Comparison of ENCODE assay signal across 25 mouse cellular contexts in the genomic region with DNA sequence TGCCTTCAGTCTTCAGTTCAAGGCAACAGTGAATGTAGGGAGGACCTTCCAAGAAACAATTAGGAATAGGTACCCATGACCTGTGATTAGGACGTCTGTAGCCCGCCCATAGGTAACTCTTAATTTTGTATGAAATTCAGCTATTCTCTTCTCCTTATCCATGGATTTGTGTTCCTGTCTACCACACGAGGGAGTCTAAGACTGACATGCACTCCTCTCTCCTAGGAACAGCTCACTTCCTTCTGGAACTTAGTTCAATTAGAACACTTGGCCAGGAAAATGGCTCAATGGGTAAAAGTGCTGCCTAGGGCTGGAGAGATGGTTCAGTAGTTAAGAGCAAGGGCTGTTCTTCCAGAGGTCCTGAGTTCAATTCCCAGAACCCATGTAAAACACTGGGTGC. TPM values are rescaled to one million over a fixed set of nuclear protein-coding genes. Genes with fewer than 3 reads are reported as not detected.
A peak's percentile ranks its signal among the peaks of the same experiment; 100 is the strongest.
DNase-seq lines count a peak whose midpoint lies in the region; ATAC-seq and TF ChIP-seq lines count a peak whose summit lies in the region.
"Had no signal": no experiment of that assay in that cellular context is flagged by ENCODE, and none has a peak within 500 bp of the region (broad histone marks: within the 10 kb centered on the region; RNA-seq: fewer than 3 reads in every experiment).

No protein-coding gene starts in this region.

- H3K27ac ChIP-seq in gastrocnemius, adult 2 months = no peak overlapping the region
- peak overlapping the region; percentile 7 to 40; a peak in 2 of 4 replicates for H3K27ac ChIP-seq in heart, embryonic 14.5 days (replicated peaks in 1 of 2; ENCODE audit: control insufficient read depth in 1 of 2, insufficient read depth in 1 of 2, low read depth in 2 of 2, low read length in 2 of 2)
- no peak overlapping the region for H3K27ac ChIP-seq in kidney, postnatal 0 days
- H3K27ac ChIP-seq: embryonic facial prominence, embryonic 15.5 days; hindbrain, embryonic 12.5 days; limb, embryonic 13.5 days; liver, embryonic 13.5 days; lung, embryonic 15.5 days; stomach, embryonic 15.5 days had no signal

- H3K4me2 ChIP-seq in heart, embryonic 14.5 days (ENCODE audit: low read length) = no peak overlapping the region
- no peak overlapping the region for H3K4me2 ChIP-seq in kidney, postnatal 0 days (ENCODE audit: low read length)
- H3K4me2 ChIP-seq: embryonic facial prominence, embryonic 15.5 days; hindbrain, embryonic 12.5 days; limb, embryonic 13.5 days; liver, embryonic 13.5 days; lung, embryonic 15.5 days; midbrain, embryonic 11.5 days; stomach, embryonic 15.5 days had no signal

- H3K4me3 ChIP-seq in gastrocnemius, adult 2 months = no peak overlapping the region
- H3K4me3 ChIP-seq in heart, embryonic 14.5 days (ENCODE audit: control insufficient read depth in 1 of 2, insufficient read depth in 1 of 2, low read depth in 1 of 2, low read length in 2 of 2) = no peak overlapping the region
- no peak overlapping the region for H3K4me3 ChIP-seq in kidney, postnatal 0 days (replicated peaks; ENCODE audit: low read depth, low read length)
- H3K4me3 ChIP-seq: embryonic facial prominence, embryonic 15.5 days; hindbrain, embryonic 12.5 days; limb, embryonic 13.5 days; liver, embryonic 13.5 days; lung, embryonic 15.5 days; stomach, embryonic 15.5 days had no signal

- H3K9ac ChIP-seq in heart, embryonic 14.5 days (ENCODE audit: low read length) = no peak overlapping the region
- H3K9ac ChIP-seq in kidney, postnatal 0 days (ENCODE audit: low read depth, low read length) = no peak overlapping the region
- H3K9ac ChIP-seq: embryonic facial prominence, embryonic 15.5 days; hindbrain, embryonic 12.5 days; limb, embryonic 13.5 days; liver, embryonic 13.5 days; lung, embryonic 15.5 days; stomach, embryonic 15.5 days had no signal

- no peak for ATAC-seq in heart, embryonic 14.5 days (ENCODE audit: insufficient number of reproducible peaks, insufficient read depth, low FRiP score, low read depth)
- no peak for ATAC-seq in kidney, postnatal 0 days (replicated peaks; ENCODE audit: low FRiP score, low read depth)
- no peak for ATAC-seq in megakaryocyte-erythroid progenitor cell, adult 5-6 weeks (replicated peaks; ENCODE audit: low FRiP score, low TSS enrichment, poor library complexity, severe bottlenecking)
- ATAC-seq: CD4-positive, CD25-positive, alpha-beta regulatory T cell, adult 4 months; inflammation-experienced regulatory T-cells, adult 6 months had no signal

- no peaks in the 10 kb centered on the region for H3K27me3 ChIP-seq in heart, embryonic 14.5 days (ENCODE audit: control insufficient read depth, insufficient read depth, low read length)
- H3K27me3 ChIP-seq in kidney, postnatal 0 days (ENCODE audit: insufficient read depth, low read length) = no peaks in the 10 kb centered on the region
- H3K27me3 ChIP-seq: embryonic facial prominence, embryonic 15.5 days; hindbrain, embryonic 12.5 days; limb, embryonic 13.5 days; liver, embryonic 13.5 days; lung, embryonic 15.5 days; stomach, embryonic 15.5 days had no signal

- TF ChIP-seq CTCF in gastrocnemius, adult 2 months (IDR thresholded peaks at IDR 0.05) = peak; percentile 11; the same call in 1 of the 2 replicates
- peak; percentile 43; the same call in 1 of the 2 replicates for TF ChIP-seq CTCF in kidney, postnatal 0 days (IDR thresholded peaks at IDR 0.05; ENCODE audit: low read depth)

- intact Hi-C loops in gastrocnemius, adult 2 months (cut with DNase I) = no loop called here
- intact Hi-C loops in gastrocnemius, postnatal 14 days (cut with DNase I; ENCODE audit: low total_unique reads) = no loop called here

- no peak for DNase-seq in gastrocnemius, adult 2 months
- no peak for DNase-seq in gastrocnemius, postnatal 14 days
- DNase-seq in heart, adult 18-20 months = no peak
- DNase-seq in kidney, postnatal 0 days (ENCODE audit: low spot score) = no peak
- no peak for DNase-seq in kidney, adult 8-10 months
- DNase-seq in adipocyte (ENCODE audit: low spot score) = peak; percentile 24
- DNase-seq: adrenal gland, postnatal 25 days; cerebellum, adult 8-10 months; cerebellum, postnatal 36 days; embryo, embryonic 11 days; kidney, adult 9 months; kidney, postnatal 25 days; liver, embryonic 13.5 days; thymus, adult 18-20 months; thymus, postnatal 36 days had no signal

- WGBS in heart, embryonic 14.5 days = 64% methylated on average over 3 of the region's 3 CpGs
- 78% methylated on average over 3 of the region's 3 CpGs for WGBS in kidney, postnatal 0 days

- H3K9me3 ChIP-seq in heart, embryonic 14.5 days (ENCODE audit: control insufficient read depth, low read length) = no peaks in the 10 kb centered on the region
- no peaks in the 10 kb centered on the region for H3K9me3 ChIP-seq in kidney, postnatal 0 days (replicated peaks; ENCODE audit: low read length)
- H3K9me3 ChIP-seq: embryonic facial prominence, embryonic 15.5 days; liver, embryonic 13.5 days; lung, embryonic 15.5 days; stomach, embryonic 15.5 days had no signal

- peaks cover 41% of the 10 kb centered on the region for H3K36me3 ChIP-seq in heart, embryonic 14.5 days (ENCODE audit: control insufficient read depth, insufficient read depth, low read length)
- 0 out of 2 replicates have a peak, but pooled peaks cover 7% of the 10 kb centered on the region for H3K36me3 ChIP-seq in kidney, postnatal 0 days (ENCODE audit: insufficient read depth, low read length)
- H3K36me3 ChIP-seq: embryonic facial prominence, embryonic 15.5 days; liver, embryonic 13.5 days; lung, embryonic 15.5 days; stomach, embryonic 15.5 days had no signal

- H3K4me1 ChIP-seq in heart, embryonic 14.5 days (ENCODE audit: control insufficient read depth in 2 of 2, insufficient read depth in 2 of 2, low read length in 2 of 2) = peaks cover 16 to 41% of the 10 kb centered on the region in 2 experiments
- H3K4me1 ChIP-seq in kidney, postnatal 0 days (replicated peaks; ENCODE audit: insufficient read depth, low read length) = no peaks in the 10 kb centered on the region
- H3K4me1 ChIP-seq: liver, embryonic 13.5 days; stomach, embryonic 15.5 days had no signal

RNA-seq across cellular contexts. Expression of gene Ipo9, which starts 50.5 kb away (rescaled TPM):
- total RNA-seq in gastrocnemius, adult 2 months (2021) = 10 to 100 TPM; 24.0 to 27.8 TPM
- total RNA-seq in gastrocnemius, postnatal 14 days (2021) = 10 to 100 TPM; 36.6 to 37.4 TPM
- polyA plus RNA-seq in heart, embryonic 14.5 days (2014; fragmentation: Nextera tagmentation; extraction: Ambion mirVana) = 80.6 and 82.1 TPM in 2 replicates
- total RNA-seq in heart, adult 18-20 months (2021) = 10 to 100 TPM; 30.0 to 34.9 TPM
- polyA plus RNA-seq in kidney, postnatal 0 days (2015; fragmentation: Nextera tagmentation; extraction: Ambion mirVana) = 53.1 and 65.4 TPM in 2 replicates
- total RNA-seq in megakaryocyte-erythroid progenitor cell, adult 5-6 weeks (2014; fragmentation: Nextera tagmentation) = 76.3 and 91.8 TPM in 2 replicates
- total RNA-seq in megakaryocyte-erythroid progenitor cell, adult 5-6 weeks (2017) = 31.9 and 38.9 TPM in 2 replicates

Comparison
In these comparisons a context has a peak if more than half of its experiments do, and no peak if none do; other contexts are left out.
1. H3K27ac ChIP-seq: peak in heart, embryonic 14.5 days (2 of 2); none in gastrocnemius, adult 2 months (single experiment) and kidney, postnatal 0 days (single experiment).